Mouse (Mus musculus): ENCODE results near the gene Arl6ip4. TPM values are rescaled to one million over a fixed set of nuclear protein-coding genes. Genes with fewer than 3 reads are reported as not detected.

Arl6ip4 gene
- polyA plus RNA-seq, 1 experiment from 2014 or later, result 75.5 TPM

DNA sequence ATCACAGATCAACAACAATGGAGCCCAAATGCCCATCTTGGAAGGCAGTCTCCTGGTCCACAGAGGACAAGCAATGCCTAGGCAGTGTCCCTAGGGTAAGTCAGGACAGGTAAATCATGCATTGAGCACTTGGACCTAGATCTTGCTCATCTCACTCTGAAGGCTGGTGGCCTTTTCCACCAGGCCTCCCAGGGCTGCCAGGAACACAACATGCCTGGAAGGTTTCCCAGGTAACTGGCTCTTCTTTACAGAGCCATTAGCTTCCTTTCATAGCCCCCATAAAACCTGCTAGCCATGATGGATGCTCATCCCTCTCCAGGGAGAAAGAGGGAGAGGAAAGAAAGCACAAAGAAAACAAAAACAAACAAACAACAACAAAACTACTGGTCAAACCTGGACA lies 50.9 kb downstream of the Arl6ip4 start:
- Histone ChIP-seq H3K27ac (ENCODE audit: low read depth, low read length) (no peak overlapping the region), H3K9ac (ENCODE audit: low read depth, low read length) (no peak overlapping the region), H3K4me2 (replicated peaks; ENCODE audit: low read depth) (no peak overlapping the region), H3K36me3 (ENCODE audit: control insufficient read depth, insufficient read depth) (no peaks in the 10 kb centered on the region), H3K4me3 (ENCODE audit: low read depth, low read length) (no peak overlapping the region), H3K9me3 (ENCODE audit: control insufficient read depth) (no peaks in the 10 kb centered on the region), H3K4me1 (replicated peaks; ENCODE audit: control insufficient read depth, insufficient read depth, low read length) (no peaks in the 10 kb centered on the region), H3K27me3 (replicated peaks; ENCODE audit: control insufficient read depth, insufficient read depth, low read length) (no peaks in the 10 kb centered on the region)
- no peak for TF ChIP-seq CTCF (IDR thresholded peaks at IDR 0.05; ENCODE audit: low read depth)
- ATAC-seq, result no peak

DNA sequence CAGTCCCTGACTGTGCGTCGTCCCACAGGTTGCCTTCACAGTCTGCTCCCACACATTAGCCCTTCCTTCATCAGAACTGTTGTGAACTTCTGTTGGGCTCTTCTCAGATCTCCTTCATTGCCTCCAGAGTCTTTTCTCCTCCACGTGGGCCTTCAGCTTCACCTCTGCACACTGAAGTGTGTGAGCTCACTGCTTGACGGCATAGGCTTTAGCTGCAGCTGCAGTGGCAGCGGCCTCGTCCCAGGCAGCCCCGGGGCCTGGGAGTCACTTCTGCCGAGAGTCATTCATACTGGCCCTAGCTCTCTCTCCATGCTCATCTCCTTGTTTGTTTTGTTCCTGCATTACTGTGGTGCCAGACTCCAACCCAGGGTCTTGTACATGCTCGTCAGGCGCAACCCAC lies 51.7 kb downstream of the Arl6ip4 start:
- no peak overlapping the region for H3K4me3 ChIP-seq (ENCODE audit: low read depth, low read length)
- H3K4me2 ChIP-seq (replicated peaks; ENCODE audit: low read depth), result no peak overlapping the region
- ATAC-seq, result no peak
- H3K9ac ChIP-seq (ENCODE audit: low read depth, low read length), result no peak overlapping the region
- H3K27ac ChIP-seq (ENCODE audit: low read depth, low read length), result no peak overlapping the region
- H3K9me3 ChIP-seq (ENCODE audit: control insufficient read depth), result no peaks in the 10 kb centered on the region
- TF ChIP-seq CTCF (IDR thresholded peaks at IDR 0.05; ENCODE audit: low read depth), result no peak
- no peaks in the 10 kb centered on the region for H3K4me1 ChIP-seq (replicated peaks; ENCODE audit: control insufficient read depth, insufficient read depth, low read length)
- WGBS, result 69% methylated on average over 10 of the region's 10 CpGs
- H3K27me3 ChIP-seq (replicated peaks; ENCODE audit: control insufficient read depth, insufficient read depth, low read length), result no peaks in the 10 kb centered on the region
- H3K36me3 ChIP-seq (ENCODE audit: control insufficient read depth, insufficient read depth), result no peaks in the 10 kb centered on the region

Other genes with a start within 250 kb of the Arl6ip4 start
- 1.4 TPM in 2 replicates for gene Hcar1, start 236.1 kb upstream of the Arl6ip4 start, polyA plus RNA-seq (2015; fragmentation: Nextera tagmentation; extraction: Ambion mirVana)
- gene Denr, start 208.9 kb upstream of the Arl6ip4 start, polyA plus RNA-seq (2015; fragmentation: Nextera tagmentation; extraction: Ambion mirVana), result 82.7 and 89.1 TPM in 2 replicates
- 0.35 and 0.41 TPM in 2 replicates for gene Gm43518, start 188.7 kb upstream of the Arl6ip4 start, polyA plus RNA-seq (2015; fragmentation: Nextera tagmentation; extraction: Ambion mirVana)
- gene Ccdc62, start 185.4 kb upstream of the Arl6ip4 start, polyA plus RNA-seq (2015; fragmentation: Nextera tagmentation; extraction: Ambion mirVana), result 3.8 and 4.0 TPM in 2 replicates
- gene Hip1r, start 142.5 kb upstream of the Arl6ip4 start, polyA plus RNA-seq (2015; fragmentation: Nextera tagmentation; extraction: Ambion mirVana), result 18.3 and 22.6 TPM in 2 replicates
- 16.7 and 17.8 TPM in 2 replicates for gene Vps37b, start 83.8 kb upstream of the Arl6ip4 start, polyA plus RNA-seq (2015; fragmentation: Nextera tagmentation; extraction: Ambion mirVana)
- 4.0 and 4.6 TPM in 2 replicates for gene Abcb9, start 20.3 kb upstream of the Arl6ip4 start, polyA plus RNA-seq (2015; fragmentation: Nextera tagmentation; extraction: Ambion mirVana)
- 21.3 and 25.0 TPM in 2 replicates for gene Ogfod2, start 3.8 kb upstream of the Arl6ip4 start, polyA plus RNA-seq (2015; fragmentation: Nextera tagmentation; extraction: Ambion mirVana)
- 1.5 and 1.9 TPM in 2 replicates for gene Pitpnm2, start 133.7 kb downstream of the Arl6ip4 start, polyA plus RNA-seq (2015; fragmentation: Nextera tagmentation; extraction: Ambion mirVana)
- 2.5 and 2.6 TPM in 2 replicates for gene Mphosph9, start 211.9 kb downstream of the Arl6ip4 start, polyA plus RNA-seq (2015; fragmentation: Nextera tagmentation; extraction: Ambion mirVana)
- gene 2810006K23Rik, start 212.0 kb downstream of the Arl6ip4 start, polyA plus RNA-seq (2015; fragmentation: Nextera tagmentation; extraction: Ambion mirVana), result 5.0 TPM in 2 replicates
- 43.3 and 53.6 TPM in 2 replicates for gene Cdk2ap1, start 247.0 kb downstream of the Arl6ip4 start, polyA plus RNA-seq (2015; fragmentation: Nextera tagmentation; extraction: Ambion mirVana)

Measured in intestine, postnatal 0 days (tissue).